Mouse (Mus musculus): ENCODE measurements around the gene Nckap5. TPM values are rescaled to one million over a fixed set of nuclear protein-coding genes. Genes with fewer than 3 reads are reported as not detected.

Nckap5 gene
- total and polyA plus RNA-seq, 2 experiments from 2014 or later, result 6.6 to 10.2 TPM

- H3K4me2 ChIP-seq (ENCODE audit: low read depth, low read length), result no peak overlapping the region
- ATAC-seq (no peak), DNase-seq (ENCODE audit: low spot score) (no peak)
- no peaks in the 10 kb centered on the region for H3K36me3 ChIP-seq (ENCODE audit: insufficient read depth, low read length)
- no peaks in the 10 kb centered on the region for H3K9me3 ChIP-seq (ENCODE audit: low read length)
- H3K27me3 ChIP-seq (ENCODE audit: insufficient read depth, low read length), result no peaks in the 10 kb centered on the region
- H3K27ac ChIP-seq, result no peak overlapping the region
- H3K9ac ChIP-seq (replicated peaks; ENCODE audit: low read length), result no peak overlapping the region
- no peak for TF ChIP-seq CTCF (IDR thresholded peaks at IDR 0.05; ENCODE audit: low read depth)
- no peak overlapping the region for H3K4me3 ChIP-seq (ENCODE audit: low read length)
- 85% methylated on average over 5 of the region's 5 CpGs for WGBS
- no peaks in the 10 kb centered on the region for H3K4me1 ChIP-seq (ENCODE audit: insufficient read depth, low read length)
Observed at GRCm38 (mm10) chr1:126650806-126651205, 179.8 kb downstream of the Nckap5 start.

DNA sequence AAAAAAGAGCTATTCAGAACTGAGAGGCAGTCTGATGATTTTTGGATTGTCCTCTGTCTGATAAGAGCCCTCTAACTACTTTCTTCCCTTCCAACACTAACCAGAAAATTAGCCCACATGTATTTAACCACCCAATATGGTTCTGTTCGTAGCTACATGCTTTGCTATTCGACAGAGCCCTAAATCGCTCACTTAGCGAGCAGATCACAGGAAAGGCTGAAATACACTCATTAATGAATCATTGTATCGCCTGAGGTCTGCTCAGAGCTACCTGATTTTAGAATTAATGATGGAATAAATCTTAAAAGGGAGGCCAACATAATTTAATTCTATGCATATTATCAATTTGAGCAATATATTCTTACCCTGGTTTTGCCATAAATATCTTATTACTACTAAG, 187.8 kb downstream of the Nckap5 start:
- no peaks in the 10 kb centered on the region for H3K4me1 ChIP-seq (ENCODE audit: insufficient read depth, low read length)
- H3K27ac ChIP-seq, result no peak overlapping the region
- H3K4me3 ChIP-seq (ENCODE audit: low read length), result no peak overlapping the region
- WGBS, result 82% methylated on average over 5 of the region's 5 CpGs
- DNase-seq (ENCODE audit: low spot score) (no peak), ATAC-seq (no peak)
- H3K9me3 ChIP-seq (ENCODE audit: low read length), result no peaks in the 10 kb centered on the region
- TF ChIP-seq CTCF (IDR thresholded peaks at IDR 0.05; ENCODE audit: low read depth), result no peak
- H3K4me2 ChIP-seq (ENCODE audit: low read depth, low read length), result no peak overlapping the region
- H3K36me3 ChIP-seq (ENCODE audit: insufficient read depth, low read length), result no peaks in the 10 kb centered on the region
- no peaks in the 10 kb centered on the region for H3K27me3 ChIP-seq (ENCODE audit: insufficient read depth, low read length)
- no peak overlapping the region for H3K9ac ChIP-seq (replicated peaks; ENCODE audit: low read length)

GRCm38 (mm10) chr1:126639463-126639862, 191.1 kb downstream of the Nckap5 start:
- 95% methylated on average over 2 of the region's 2 CpGs for WGBS
- no peak overlapping the region for H3K4me3 ChIP-seq (ENCODE audit: low read length)
- H3K9ac ChIP-seq (replicated peaks; ENCODE audit: low read length), result no peak overlapping the region
- H3K27me3 ChIP-seq (ENCODE audit: insufficient read depth, low read length), result no peaks in the 10 kb centered on the region
- ATAC-seq, result no peak
- DNase-seq (ENCODE audit: low spot score), result no peak
- no peak overlapping the region for H3K27ac ChIP-seq
- H3K36me3 ChIP-seq (ENCODE audit: insufficient read depth, low read length), result no peaks in the 10 kb centered on the region
- no peak for TF ChIP-seq CTCF (IDR thresholded peaks at IDR 0.05; ENCODE audit: low read depth)
- no peak overlapping the region for H3K4me2 ChIP-seq (ENCODE audit: low read depth, low read length)
- no peaks in the 10 kb centered on the region for H3K4me1 ChIP-seq (ENCODE audit: insufficient read depth, low read length)
- H3K9me3 ChIP-seq (ENCODE audit: low read length), result no peaks in the 10 kb centered on the region

- ATAC-seq, result no peak
Observed at GRCm38 (mm10) chr1:126637515-126637914, 193.1 kb downstream of the Nckap5 start.

GRCm38 (mm10) chr1:126626206-126626605, 204.4 kb downstream of the Nckap5 start:
- WGBS, result 81% methylated on average over 3 of the region's 3 CpGs
- no peaks in the 10 kb centered on the region for H3K4me1 ChIP-seq (ENCODE audit: insufficient read depth, low read length)

More at GRCm38 (mm10) chr1:126637515-126637914, 193.1 kb downstream of the Nckap5 start:
- H3K4me3 ChIP-seq (ENCODE audit: low read length), result no peak overlapping the region
- H3K4me1 ChIP-seq (ENCODE audit: insufficient read depth, low read length), result no peaks in the 10 kb centered on the region
- DNase-seq (ENCODE audit: low spot score), result no peak
- WGBS, result 93% methylated on average over 1 of the region's 1 CpGs
- no peaks in the 10 kb centered on the region for H3K36me3 ChIP-seq (ENCODE audit: insufficient read depth, low read length)
- no peak overlapping the region for H3K4me2 ChIP-seq (ENCODE audit: low read depth, low read length)
- no peaks in the 10 kb centered on the region for H3K27me3 ChIP-seq (ENCODE audit: insufficient read depth, low read length)
- no peaks in the 10 kb centered on the region for H3K9me3 ChIP-seq (ENCODE audit: low read length)
- no peak overlapping the region for H3K9ac ChIP-seq (replicated peaks; ENCODE audit: low read length)
- TF ChIP-seq CTCF (IDR thresholded peaks at IDR 0.05; ENCODE audit: low read depth), result no peak
- no peak overlapping the region for H3K27ac ChIP-seq

DNA sequence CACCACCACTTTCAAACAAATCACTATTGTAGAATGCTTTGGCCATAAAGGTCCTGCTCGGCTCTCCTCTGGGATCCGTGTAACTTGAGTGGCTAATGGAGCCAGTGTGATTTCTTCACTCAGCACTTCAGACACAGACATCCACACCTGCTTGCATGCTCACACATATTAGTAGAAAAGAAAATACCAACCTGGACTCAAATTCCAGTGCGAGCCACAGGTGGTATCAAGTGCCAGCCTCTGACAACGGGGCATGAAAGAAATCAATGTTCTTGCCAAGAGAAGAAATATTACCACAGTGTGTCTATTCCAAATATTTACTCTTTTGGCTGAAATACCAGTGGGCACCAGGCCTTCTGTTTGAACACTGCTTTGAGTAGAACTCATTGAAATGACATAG, 208.6 kb downstream of the Nckap5 start:
- no peak overlapping the region for H3K4me2 ChIP-seq (ENCODE audit: low read depth, low read length)
- DNase-seq (ENCODE audit: low spot score), result no peak
- H3K9ac ChIP-seq (replicated peaks; ENCODE audit: low read length), result no peak overlapping the region
- 69% methylated on average over 4 of the region's 4 CpGs for WGBS
- no peaks in the 10 kb centered on the region for H3K9me3 ChIP-seq (ENCODE audit: low read length)
- no peak overlapping the region for H3K4me3 ChIP-seq (ENCODE audit: low read length)
- no peak overlapping the region for H3K27ac ChIP-seq
- no peak for TF ChIP-seq CTCF (IDR thresholded peaks at IDR 0.05; ENCODE audit: low read depth)
- no peaks in the 10 kb centered on the region for H3K4me1 ChIP-seq (ENCODE audit: insufficient read depth, low read length)
- H3K36me3 ChIP-seq (ENCODE audit: insufficient read depth, low read length), result no peaks in the 10 kb centered on the region
- no peak for ATAC-seq
- H3K27me3 ChIP-seq (ENCODE audit: insufficient read depth, low read length), result no peaks in the 10 kb centered on the region

More at GRCm38 (mm10) chr1:126626206-126626605, 204.4 kb downstream of the Nckap5 start:
- Histone ChIP-seq H3K9me3 (ENCODE audit: low read length) (no peaks in the 10 kb centered on the region), H3K27me3 (ENCODE audit: insufficient read depth, low read length) (no peaks in the 10 kb centered on the region), H3K9ac (replicated peaks; ENCODE audit: low read length) (no peak overlapping the region), H3K4me2 (ENCODE audit: low read depth, low read length) (no peak overlapping the region), H3K36me3 (ENCODE audit: insufficient read depth, low read length) (no peaks in the 10 kb centered on the region), H3K4me3 (ENCODE audit: low read length) (no peak overlapping the region), H3K27ac (no peak overlapping the region)
- ATAC-seq (no peak), DNase-seq (ENCODE audit: low spot score) (no peak)
- no peak for TF ChIP-seq CTCF (IDR thresholded peaks at IDR 0.05; ENCODE audit: low read depth)

- Histone ChIP-seq H3K27me3 (ENCODE audit: insufficient read depth, low read length) (no peaks in the 10 kb centered on the region), H3K4me2 (ENCODE audit: low read depth, low read length) (no peak overlapping the region), H3K4me3 (ENCODE audit: low read length) (no peak overlapping the region), H3K27ac (no peak overlapping the region), H3K36me3 (ENCODE audit: insufficient read depth, low read length) (no peaks in the 10 kb centered on the region), H3K9ac (replicated peaks; ENCODE audit: low read length) (no peak overlapping the region), H3K4me1 (ENCODE audit: insufficient read depth, low read length) (no peaks in the 10 kb centered on the region), H3K9me3 (ENCODE audit: low read length) (no peaks in the 10 kb centered on the region)
- no peak for ATAC-seq
- 89% methylated on average over 9 of the region's 9 CpGs for WGBS
- no peak for DNase-seq (ENCODE audit: low spot score)
- no peak for TF ChIP-seq CTCF (IDR thresholded peaks at IDR 0.05; ENCODE audit: low read depth)
Observed at GRCm38 (mm10) chr1:126617464-126618041, 213.0 kb downstream of the Nckap5 start.

Data from hindbrain, postnatal 0 days (tissue).